In the genomic region with DNA sequence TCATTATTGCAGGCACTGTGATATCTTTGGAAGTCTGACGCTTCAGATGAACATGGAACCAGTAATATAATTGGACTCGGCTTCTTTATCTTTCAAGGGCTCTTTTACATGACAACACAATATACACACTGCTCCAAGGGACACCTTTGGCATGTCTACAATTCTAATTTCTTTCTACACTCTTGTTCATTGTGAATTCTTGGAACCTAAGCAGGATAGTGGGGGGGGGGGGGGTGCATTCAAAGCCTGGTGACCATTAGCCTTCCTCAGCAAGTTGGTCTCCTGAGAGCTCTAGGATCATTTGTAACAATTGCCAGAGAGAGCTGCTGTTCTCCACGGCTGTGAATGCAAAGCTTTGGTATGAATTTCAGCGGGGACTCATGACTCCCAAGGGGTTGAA, we compare ENCODE assay signal across 21 mouse cellular contexts.
"Had no signal": no experiment of that assay in that cellular context is flagged by ENCODE, and none has a peak within 500 bp of the region (broad histone marks: within the 10 kb centered on the region; RNA-seq: fewer than 3 reads in every experiment).

No protein-coding gene starts in this region.

- DNase-seq: kidney, adult 18-20 months; kidney, postnatal 36 days; left cerebral cortex, postnatal 4 days; liver, postnatal 0 days; lung, embryonic 14.5 days; right cerebral cortex, adult 18-20 months; right cerebral cortex, postnatal 14 days; right cerebral cortex, postnatal 4 days; thymus, postnatal 25 days had no signal

- H3K4me1 ChIP-seq: limb, embryonic 15.5 days; midbrain, embryonic 12.5 days; midbrain, embryonic 15.5 days; neural tube, embryonic 12.5 days; stomach, embryonic 15.5 days had no signal

- H3K27me3 ChIP-seq: limb, embryonic 12.5 days; limb, embryonic 15.5 days; midbrain, embryonic 12.5 days; midbrain, embryonic 15.5 days; neural tube, embryonic 12.5 days; neural tube, embryonic 15.5 days; stomach, embryonic 15.5 days had no signal

- H3K27ac ChIP-seq: kidney, postnatal 0 days; limb, embryonic 12.5 days; limb, embryonic 15.5 days; liver, embryonic 14.5 days; macrophage; midbrain, embryonic 12.5 days; midbrain, embryonic 15.5 days; neural tube, embryonic 12.5 days; neural tube, embryonic 15.5 days; stomach, embryonic 15.5 days had no signal

- H3K36me3 ChIP-seq: limb, embryonic 12.5 days; limb, embryonic 15.5 days; midbrain, embryonic 12.5 days; midbrain, embryonic 15.5 days; neural tube, embryonic 12.5 days; neural tube, embryonic 15.5 days; stomach, embryonic 15.5 days had no signal

- H3K9ac ChIP-seq: limb, embryonic 12.5 days; limb, embryonic 15.5 days; liver, embryonic 14.5 days; liver, postnatal 0 days; lung, embryonic 14.5 days; midbrain, embryonic 12.5 days; midbrain, embryonic 15.5 days; neural tube, embryonic 12.5 days; neural tube, embryonic 15.5 days; stomach, embryonic 15.5 days had no signal

- H3K4me3 ChIP-seq: limb, embryonic 12.5 days; limb, embryonic 15.5 days; midbrain, embryonic 12.5 days; midbrain, embryonic 15.5 days; neural tube, embryonic 12.5 days; neural tube, embryonic 15.5 days; stomach, embryonic 15.5 days had no signal

- H3K9me3 ChIP-seq: limb, embryonic 12.5 days; limb, embryonic 15.5 days; midbrain, embryonic 12.5 days; midbrain, embryonic 15.5 days; neural tube, embryonic 12.5 days; neural tube, embryonic 15.5 days; stomach, embryonic 15.5 days had no signal

- ATAC-seq: liver, postnatal 0 days; lung, postnatal 0 days; midbrain, embryonic 15.5 days had no signal

- H3K4me2 ChIP-seq: limb, embryonic 12.5 days; limb, embryonic 15.5 days; liver, embryonic 11.5 days; lung, embryonic 14.5 days; midbrain, embryonic 12.5 days; midbrain, embryonic 15.5 days; neural tube, embryonic 12.5 days; neural tube, embryonic 15.5 days; stomach, embryonic 15.5 days had no signal
